ENCODE assay signal across 8 mouse cellular contexts in genomic region chr8:124721862-124722515, GRCm38 (mm10). TPM values are rescaled to one million over a fixed set of nuclear protein-coding genes. Genes with fewer than 3 reads are reported as not detected.
DNase-seq lines count a peak whose midpoint lies in the region; ATAC-seq and TF ChIP-seq lines count a peak whose summit lies in the region.

Ttc13 (minus strand) TSS chr8:124721983.
Arv1 (plus strand) TSS chr8:124722139.

- peak; percentile 100 for ATAC-seq in forebrain, embryonic 11.5 days (replicated peaks; ENCODE audit: low FRiP score)
- ATAC-seq in heart, embryonic 16.5 days (replicated peaks; ENCODE audit: extremely low read depth, insufficient read depth, low FRiP score), result peak; percentile 100
- peak; percentile 99 for ATAC-seq in liver, embryonic 15.5 days (ENCODE audit: insufficient read depth)
- peak; percentile 99 for ATAC-seq in neural tube, embryonic 12.5 days (ENCODE audit: low FRiP score, low read depth)

- peaks cover 22% of the 10 kb centered on the region for H3K79me2 ChIP-seq in CH12.LX (replicated peaks; ENCODE audit: control insufficient read depth, extremely low read depth, insufficient read depth, poor library complexity, severe bottlenecking)

- H3K27me3 ChIP-seq in CH12.LX (replicated peaks), result no peaks in the 10 kb centered on the region
- no peaks in the 10 kb centered on the region for H3K27me3 ChIP-seq in forebrain, embryonic 11.5 days (ENCODE audit: control insufficient read depth, insufficient read depth, low read length)
- H3K27me3 ChIP-seq in heart, embryonic 16.5 days (ENCODE audit: control insufficient read depth, insufficient read depth, low read length), result no peaks in the 10 kb centered on the region
- no peaks in the 10 kb centered on the region for H3K27me3 ChIP-seq in liver, embryonic 15.5 days
- H3K27me3 ChIP-seq in neural tube, embryonic 12.5 days (replicated peaks), result no peaks in the 10 kb centered on the region

- H3K27ac ChIP-seq in CH12.LX (ENCODE audit: insufficient read depth, low read depth), result peak within 1 kb of the TSS; percentile 69
- no peak within 1 kb of the TSS for H3K27ac ChIP-seq in forebrain, embryonic 11.5 days (ENCODE audit: low read depth, low read length)
- peak within 1 kb of the TSS; percentile 73 for H3K27ac ChIP-seq in heart, embryonic 16.5 days (ENCODE audit: low read length)
- H3K27ac ChIP-seq in liver, embryonic 15.5 days (replicated peaks), result peak within 1 kb of the TSS; percentile 64
- no peak within 1 kb of the TSS; the same call in 1 of the 2 replicates for H3K27ac ChIP-seq in neural tube, embryonic 12.5 days

- no peak for TF ChIP-seq EP300 in CH12.LX (IDR thresholded peaks at IDR 0.05; ENCODE audit: low read length)

- peak within 1 kb of the TSS; percentile 98 for H3K4me2 ChIP-seq in CH12.LX (ENCODE audit: insufficient read depth, low read depth, poor library complexity, severe bottlenecking)
- peak within 1 kb of the TSS; percentile 68 for H3K4me2 ChIP-seq in forebrain, embryonic 11.5 days (ENCODE audit: low read depth, low read length, severe bottlenecking)
- H3K4me2 ChIP-seq in heart, embryonic 16.5 days (ENCODE audit: low read depth, low read length), result peak within 1 kb of the TSS; percentile 95
- H3K4me2 ChIP-seq in liver, embryonic 15.5 days, result peak within 1 kb of the TSS; percentile 95
- H3K4me2 ChIP-seq in neural tube, embryonic 12.5 days (replicated peaks), result peak within 1 kb of the TSS; percentile 93

- DNase-seq in CH12.LX (ENCODE audit: extremely low read depth), result peak; percentile 97
- peak; percentile 88 for DNase-seq in c-Kit-positive CD71-positive TER-119-negative erythroid progenitor cells, embryonic 14.5 days (ENCODE audit: low read depth)
- peak; percentile 96 for DNase-seq in forebrain, embryonic 11.5 days (ENCODE audit: low spot score)
- peak; percentile 97 to 98 for DNase-seq in kidney, postnatal 36 days
- peak; percentile 97 for DNase-seq in telencephalon, adult 2 months (ENCODE audit: low read depth, low spot score)

- no peak for TF ChIP-seq CTCF in CH12.LX (conservative IDR thresholded peaks at IDR 0.05 in 1 of 2, IDR thresholded peaks at IDR 0.05 in 1 of 2; ENCODE audit: low read depth in 2 of 2, low read length in 2 of 2)

- dilution Hi-C loops in CH12.LX (cut with MboI; ENCODE audit: extremely low pct_ligation_motif_present, extremely low pct_unique_long_range_greater_than_20kb, low sequenced_read_pairs), result no loop called here

- H3K4me1 ChIP-seq in CH12.LX (ENCODE audit: control insufficient read depth in 1 of 2, insufficient read depth in 2 of 2), result peaks cover 12 to 31% of the 10 kb centered on the region in 2 experiments
- peaks cover 11% of the 10 kb centered on the region; the same call in 1 of the 2 replicates for H3K4me1 ChIP-seq in forebrain, embryonic 11.5 days (replicated peaks; ENCODE audit: control insufficient read depth, insufficient read depth, low read length)
- peaks cover 21% of the 10 kb centered on the region for H3K4me1 ChIP-seq in heart, embryonic 16.5 days (ENCODE audit: control insufficient read depth, insufficient read depth, low read length)
- peaks cover 31% of the 10 kb centered on the region for H3K4me1 ChIP-seq in liver, embryonic 15.5 days (replicated peaks)
- H3K4me1 ChIP-seq in neural tube, embryonic 12.5 days, result peaks cover 23% of the 10 kb centered on the region

- H3K9ac ChIP-seq in CH12.LX (ENCODE audit: insufficient read depth, low read depth), result peak within 1 kb of the TSS; percentile 71
- peak within 1 kb of the TSS; percentile 90 for H3K9ac ChIP-seq in forebrain, embryonic 11.5 days (ENCODE audit: low read length)
- H3K9ac ChIP-seq in heart, embryonic 16.5 days (ENCODE audit: low read length), result peak within 1 kb of the TSS; percentile 94
- peak within 1 kb of the TSS; percentile 92 for H3K9ac ChIP-seq in liver, embryonic 15.5 days
- H3K9ac ChIP-seq in neural tube, embryonic 12.5 days, result peak within 1 kb of the TSS; percentile 92

- peak within 1 kb of the TSS; percentile 91 to 95 (median 93) for H3K4me3 ChIP-seq in CH12.LX (replicated peaks in 1 of 3; ENCODE audit: low read depth in 2 of 3, low read length in 2 of 3, poor library complexity in 1 of 3)
- peak within 1 kb of the TSS; percentile 97 for H3K4me3 ChIP-seq in forebrain, embryonic 11.5 days (ENCODE audit: low read depth, low read length)
- peak within 1 kb of the TSS; percentile 93 for H3K4me3 ChIP-seq in heart, embryonic 16.5 days (ENCODE audit: low read length)
- peak within 1 kb of the TSS; percentile 92 for H3K4me3 ChIP-seq in liver, embryonic 15.5 days (replicated peaks)
- H3K4me3 ChIP-seq in neural tube, embryonic 12.5 days, result peak within 1 kb of the TSS; percentile 85

- WGBS in forebrain, embryonic 11.5 days, result under 1% methylated on average over 57 of the region's 59 CpGs
- 1% methylated on average over 57 of the region's 59 CpGs for WGBS in heart, embryonic 16.5 days
- under 1% methylated on average over 59 of the region's 59 CpGs for WGBS in liver, embryonic 15.5 days (ENCODE audit: insufficient replicate concordance)
- under 1% methylated on average over 59 of the region's 59 CpGs for WGBS in neural tube, embryonic 12.5 days

- H3K9me3 ChIP-seq in CH12.LX (replicated peaks; ENCODE audit: low read length), result no peaks in the 10 kb centered on the region
- no peaks in the 10 kb centered on the region for H3K9me3 ChIP-seq in forebrain, embryonic 11.5 days (ENCODE audit: control insufficient read depth, low read length)
- H3K9me3 ChIP-seq in heart, embryonic 16.5 days (replicated peaks; ENCODE audit: control insufficient read depth, low read length), result no peaks in the 10 kb centered on the region
- H3K9me3 ChIP-seq in liver, embryonic 15.5 days (replicated peaks), result no peaks in the 10 kb centered on the region
- no peaks in the 10 kb centered on the region for H3K9me3 ChIP-seq in neural tube, embryonic 12.5 days

- in situ Hi-C loops in CH12.LX (cut with MboI; ENCODE audit: low pct_ligation_motif_present, low pct_unique_long_range_greater_than_20kb, low sequenced_read_pairs), result loop anchor here (10.0 kb wide), 1 partner anchor 53 kb away; no protein-coding TSS in a partner anchor

- peak; percentile 82 for TF ChIP-seq POLR2A in CH12.LX (IDR thresholded peaks at IDR 0.05; ENCODE audit: low read depth, low read length)

- TF ChIP-seq RAD21 in CH12.LX (IDR thresholded peaks at IDR 0.05; ENCODE audit: low read depth, low read length), result no peak

- H3K36me3 ChIP-seq in CH12.LX (replicated peaks in 1 of 2; ENCODE audit: control insufficient read depth in 1 of 2, insufficient read depth in 1 of 2, low read length in 1 of 2), result peaks cover 10 to 34% of the 10 kb centered on the region in 2 experiments
- no peaks in the 10 kb centered on the region for H3K36me3 ChIP-seq in forebrain, embryonic 11.5 days (ENCODE audit: control insufficient read depth, insufficient read depth, low read length)
- H3K36me3 ChIP-seq in heart, embryonic 16.5 days (ENCODE audit: control insufficient read depth, insufficient read depth), result peaks cover 4% of the 10 kb centered on the region; the same call in 1 of the 2 replicates
- peaks cover 12% of the 10 kb centered on the region; the same call in 1 of the 2 replicates for H3K36me3 ChIP-seq in liver, embryonic 15.5 days (replicated peaks)
- H3K36me3 ChIP-seq in neural tube, embryonic 12.5 days, result peaks cover 11% of the 10 kb centered on the region

TF ChIP-seq in CH12.LX, 34 proteins besides CTCF, POLR2A, EP300 and RAD21 (continues in another document):
- TF ChIP-seq NELFE (IDR thresholded peaks at IDR 0.05; ENCODE audit: low read depth, low read length), result peak; percentile 58
- TF ChIP-seq HCFC1 (IDR thresholded peaks at IDR 0.05; ENCODE audit: low read depth, low read length), result peak; percentile 95
- TF ChIP-seq E2F4 (IDR thresholded peaks at IDR 0.05; ENCODE audit: insufficient replicate concordance, low read depth, low read length), result peak; percentile 79; the same call in 1 of the 2 replicates
- TF ChIP-seq USF1 (IDR thresholded peaks at IDR 0.05; ENCODE audit: low read depth, low read length), result peak; percentile 38
- TF ChIP-seq MEF2A (IDR thresholded peaks at IDR 0.05; ENCODE audit: borderline replicate concordance, low read depth, low read length), result 0 out of 2 replicates have a peak, but pooled peaks have one; percentile 42
- peak; percentile 95 for TF ChIP-seq NRF1 (IDR thresholded peaks at IDR 0.05; ENCODE audit: low read depth, low read length)
- peak; percentile 93 for TF ChIP-seq MYC (IDR thresholded peaks at IDR 0.05; ENCODE audit: low read depth, low read length)
- TF ChIP-seq MAFK (IDR thresholded peaks at IDR 0.05; ENCODE audit: insufficient replicate concordance, low read length), result no peak
- no peak for TF ChIP-seq JUND (conservative IDR thresholded peaks at IDR 0.05; ENCODE audit: low read depth, low read length)
- no peak for TF ChIP-seq PAX5 (IDR thresholded peaks at IDR 0.05; ENCODE audit: low read length)
- peak; percentile 98 for TF ChIP-seq MAZ (IDR thresholded peaks at IDR 0.05; ENCODE audit: low read depth, low read length)
- no peak for TF ChIP-seq ZC3H11A (IDR thresholded peaks at IDR 0.05; ENCODE audit: low read depth, low read length)
- peak; percentile 90 for TF ChIP-seq SIN3A (IDR thresholded peaks at IDR 0.05; ENCODE audit: low read length)
- TF ChIP-seq CHD1 (IDR thresholded peaks at IDR 0.05; ENCODE audit: low read depth, low read length), result no peak
- TF ChIP-seq BHLHE40 (IDR thresholded peaks at IDR 0.05; ENCODE audit: low read depth, low read length), result peak; percentile 74
- peak; percentile 98 for TF ChIP-seq MXI1 (IDR thresholded peaks at IDR 0.05; ENCODE audit: low read depth, low read length)
- no peak for TF ChIP-seq JUN (IDR thresholded peaks at IDR 0.05; ENCODE audit: insufficient read depth, low read depth, low read length)

RNA-seq across cellular contexts. Expression of gene Ttc13, which starts in this region (rescaled TPM):
- total RNA-seq in CH12.LX (2012; rRNA removed), result 33.6 and 36.6 TPM in 2 replicates
- 33.5 and 35.8 TPM in 2 replicates for total RNA-seq in CH12.LX (2014; rRNA removed)
- polyA plus RNA-seq in CH12.LX (2012; ENCODE audit: insufficient read length, low read depth), result 26.3 and 30.8 TPM in 2 replicates
- 60.3 and 63.2 TPM in 2 replicates for polyA plus RNA-seq in forebrain, embryonic 11.5 days (2014; fragmentation: Nextera tagmentation; extraction: Ambion mirVana)
- 27.5 and 28.2 TPM in 2 replicates for polyA plus RNA-seq in heart, embryonic 16.5 days (2015; fragmentation: Nextera tagmentation; extraction: Ambion mirVana)
- polyA plus RNA-seq in liver, embryonic 15.5 days (2015; fragmentation: Nextera tagmentation; extraction: Ambion mirVana), result 18.3 and 18.4 TPM in 2 replicates
- polyA plus RNA-seq in neural tube, embryonic 12.5 days (2016; fragmentation: Nextera tagmentation; extraction: Ambion mirVana), result 62.5 and 64.0 TPM in 2 replicates

RNA-seq across cellular contexts. Expression of gene Arv1, which starts in this region (rescaled TPM):
- 9.7 and 11.5 TPM in 2 replicates for total RNA-seq in CH12.LX (2012; rRNA removed)
- total RNA-seq in CH12.LX (2014; rRNA removed), result 11.4 and 11.9 TPM in 2 replicates
- polyA plus RNA-seq in CH12.LX (2012; ENCODE audit: insufficient read length, low read depth), result 18.8 and 22.0 TPM in 2 replicates
- 34.1 and 38.2 TPM in 2 replicates for polyA plus RNA-seq in forebrain, embryonic 11.5 days (2014; fragmentation: Nextera tagmentation; extraction: Ambion mirVana)
- polyA plus RNA-seq in heart, embryonic 16.5 days (2015; fragmentation: Nextera tagmentation; extraction: Ambion mirVana), result 15.8 and 16.0 TPM in 2 replicates
- polyA plus RNA-seq in liver, embryonic 15.5 days (2015; fragmentation: Nextera tagmentation; extraction: Ambion mirVana), result 4.9 and 5.3 TPM in 2 replicates
- polyA plus RNA-seq in neural tube, embryonic 12.5 days (2016; fragmentation: Nextera tagmentation; extraction: Ambion mirVana), result 33.0 and 35.9 TPM in 2 replicates

Comparison
In these comparisons a context has a peak if more than half of its experiments do, and no peak if none do; other contexts are left out.
1. H3K27ac ChIP-seq: peak in CH12.LX (single experiment), heart, embryonic 16.5 days (single experiment) and liver, embryonic 15.5 days (single experiment); none in forebrain, embryonic 11.5 days (single experiment) and neural tube, embryonic 12.5 days (single experiment).
2. Peak in every context shown above with its lines, with median percentiles within 50 percentile points of each other: DNase-seq, H3K4me2 ChIP-seq, H3K4me3 ChIP-seq, H3K9ac ChIP-seq and ATAC-seq.